Mouse (Mus musculus) MN1 (cell line): ENCODE results near the gene U2af1l4.

Experiments
- DNase-seq: peaks from one replicate; pipeline ENCODE4 v3.0.0-alpha.2; 2016; ENCODE audit warnings: low spot score

U2af1l4 gene

GRCm38 (mm10) chr7:30552102-30553020 is 10.7 kb upstream of the U2af1l4 start, which contains the start of the genes Hspb6 and Proser3:
TSS of gene Hspb6 (plus strand) at chr7:30552178.
TSS of gene Proser3 (minus strand) at chr7:30552299.
- peak; percentile 98 for DNase-seq

GRCm38 (mm10) chr7:30553021-30553589 is 10.0 kb upstream of the U2af1l4 start:
- DNase-seq: peak; percentile 67

GRCm38 (mm10) chr7:30553810-30554584 is 9.1 kb upstream of the U2af1l4 start:
- no peak for DNase-seq

- DNase-seq: peak; percentile 40
These were observed 6.1 kb upstream of the U2af1l4 start for GRCm38 (mm10) chr7:30556894-30557536.

- peak; percentile 37 for DNase-seq
These were observed 5.1 kb upstream of the U2af1l4 start for GRCm38 (mm10) chr7:30557901-30558514.

GRCm38 (mm10) chr7:30558656-30559442 is 4.3 kb upstream of the U2af1l4 start:
- peak; percentile 31 for DNase-seq

GRCm38 (mm10) chr7:30559443-30559954 is 3.6 kb upstream of the U2af1l4 start, which contains the start of gene Lin37:
TSS of gene Lin37 (minus strand) at chr7:30559838.
- peak; percentile 95 for DNase-seq

- no peak for DNase-seq
These were observed 2.8 kb upstream of the U2af1l4 start for GRCm38 (mm10) chr7:30560296-30560695.

- DNase-seq: peak; percentile 17
These were observed 480 bp upstream of the U2af1l4 start for GRCm38 (mm10) chr7:30562526-30563116.

GRCm38 (mm10) chr7:30563906-30564280 is 792 bp downstream of the U2af1l4 start:
- DNase-seq: no peak

- no peak for DNase-seq
These were observed 2.0 kb downstream of the U2af1l4 start, which contains the start of gene Igflr1 for GRCm38 (mm10) chr7:30564970-30565571. TSS of gene Igflr1 (plus strand) at chr7:30565427.

- no peak for DNase-seq
These were observed 2.9 kb downstream of the U2af1l4 start for GRCm38 (mm10) chr7:30566033-30566432.

GRCm38 (mm10) chr7:30567555-30567954 is 4.5 kb downstream of the U2af1l4 start:
- DNase-seq: no peak

GRCm38 (mm10) chr7:30572389-30572788 is 9.3 kb downstream of the U2af1l4 start:
- no peak for DNase-seq

- DNase-seq: peak; percentile 75
These were observed 9.9 kb downstream of the U2af1l4 start for GRCm38 (mm10) chr7:30572969-30573368.

- DNase-seq: no peak
These were observed 16.8 kb downstream of the U2af1l4 start for GRCm38 (mm10) chr7:30579950-30580349.

- no peak for DNase-seq
These were observed 18.4 kb downstream of the U2af1l4 start for GRCm38 (mm10) chr7:30581547-30581946.

GRCm38 (mm10) chr7:30584339-30584738 is 21.2 kb downstream of the U2af1l4 start:
- no peak for DNase-seq

- DNase-seq: no peak
These were observed 22.1 kb downstream of the U2af1l4 start for GRCm38 (mm10) chr7:30585170-30585569.
